Mouse (Mus musculus) liver, adult 2 months (tissue): ENCODE data around the gene Kdm5a. TPM values are rescaled to one million over a fixed set of nuclear protein-coding genes. Genes with fewer than 3 reads are reported as not detected.

Source experiments
- DNase-seq: peaks from one replicate; pipeline ENCODE4 v3.0.0-alpha.2; 2011; ENCODE audit warnings: low read depth, low spot score; ENCODE audit errors: extremely low read depth
- H3K27ac ChIP-seq: fragments of 200-500 bp; replicated peaks from 2 replicates; pipeline ENCODE4 v1.5.1; 2012; ENCODE audit warnings: low read depth, mild to moderate bottlenecking, control low read depth, inconsistent platforms, low read length; ENCODE audit not compliant: insufficient read depth
- H3K27me3 ChIP-seq: fragments of 200-500 bp; 2 replicates; pipeline ENCODE4 v1.6.1; 2012; ENCODE audit warnings: mild to moderate bottlenecking, moderate library complexity, low read length, inconsistent platforms; ENCODE audit not compliant: control insufficient read depth, insufficient read depth
- H3K36me3 ChIP-seq: fragments of 200-500 bp; 2 replicates; pipeline ENCODE4 v1.6.1; 2012; ENCODE audit warnings: low read length, inconsistent platforms; ENCODE audit not compliant: control insufficient read depth, insufficient read depth
- H3K4me1 ChIP-seq: fragments of 200-500 bp; 2 replicates; pipeline ENCODE4 v1.6.1; 2011; ENCODE audit warnings: low read length; ENCODE audit not compliant: control insufficient read depth, insufficient read depth
- H3K4me3 ChIP-seq: fragments of 200-500 bp; 2 replicates; pipeline ENCODE4 v1.5.1; 2011; ENCODE audit warnings: low read depth, mild to moderate bottlenecking, control low read depth, low read length, moderate library complexity; ENCODE audit not compliant: insufficient read depth
- H3K79me2 ChIP-seq: fragments of 200-500 bp; 2 replicates; pipeline ENCODE4 v1.6.1; 2012; ENCODE audit warnings: inconsistent platforms, mild to moderate bottlenecking, low read length, moderate library complexity; ENCODE audit not compliant: control insufficient read depth, insufficient read depth
- H3K9ac ChIP-seq: fragments of 200-500 bp; 2 replicates; pipeline ENCODE4 v1.6.1; 2012; ENCODE audit warnings: low read depth, mild to moderate bottlenecking, control low read depth, inconsistent platforms, low read length
- CTCF ChIP-seq: fragments of 200-500 bp; IDR thresholded peaks from 2 replicates; pipeline ENCODE4 v1.5.1; 2011; ENCODE audit warnings: low read depth, low read length, control low read depth
- POLR2A ChIP-seq: fragments of 200-500 bp; IDR thresholded peaks from 2 replicates; pipeline ENCODE4 v1.6.1; 2011; ENCODE audit warnings: low read length, control low read depth; ENCODE audit not compliant: insufficient read depth; ENCODE audit errors: extremely low read depth
- WGBS: fragments of 180-500 bp; shearing (Covaris S2); methylation state at CpG from one replicate; pipeline ENCODE4 v1.1.7; 2018; 5-methylcytosine and 5-hydroxymethylcytosine counted together
- polyA plus RNA-seq: library from polyadenylated mRNA; depleted of rRNA; stranded (reverse); fragments of >200 nt; gene quantifications from 2 replicates; pipeline ENCODE4 v1.2.3, GENCODE M21; 2012
- total RNA-seq: library from RNA; depleted of rRNA; stranded (reverse); fragments of >200 nt; gene quantifications from 2 replicates; pipeline ENCODE4 v1.2.3, GENCODE M21; 2014

Gene Kdm5a
- total and polyA plus RNA-seq, 2 experiments, result 2.2 to 24.2 TPM

DNA sequence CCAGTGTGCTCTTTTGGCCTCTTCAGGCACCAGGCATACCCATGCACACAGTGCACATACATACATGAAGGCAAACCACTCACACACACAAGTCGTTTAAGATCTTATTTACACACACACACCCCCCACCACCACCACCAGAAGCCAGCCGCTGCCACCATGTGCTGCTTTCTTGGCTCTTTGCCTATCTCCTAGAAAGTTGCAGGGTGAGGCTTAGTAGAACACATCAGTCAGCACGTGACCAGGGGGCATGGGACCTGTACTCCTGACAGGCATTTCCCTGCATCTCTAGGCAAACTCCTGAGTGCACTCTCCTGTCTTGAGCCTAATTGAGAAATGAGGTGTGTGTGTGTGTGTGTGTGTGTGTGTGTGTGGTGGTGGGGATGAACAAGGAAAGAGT lies 121.1 kb downstream of the Kdm5a start:
- no peak for DNase-seq
- Histone ChIP-seq H3K36me3 (no peaks in the 10 kb centered on the region), H3K27ac (no peak overlapping the region), H3K4me1 (0 out of 2 replicates have a peak, but pooled peaks cover 2% of the 10 kb centered on the region), H3K79me2 (no peaks in the 10 kb centered on the region), H3K4me3 (no peak overlapping the region), H3K27me3 (no peaks in the 10 kb centered on the region), H3K9ac (no peak overlapping the region)
- no peak for TF ChIP-seq CTCF
- TF ChIP-seq POLR2A, result no peak
- 41% methylated on average over 3 of the region's 3 CpGs for WGBS

GRCm38 (mm10) chr6:120486051-120486510 lies 122.2 kb downstream of the Kdm5a start:
- no peak for DNase-seq

DNA sequence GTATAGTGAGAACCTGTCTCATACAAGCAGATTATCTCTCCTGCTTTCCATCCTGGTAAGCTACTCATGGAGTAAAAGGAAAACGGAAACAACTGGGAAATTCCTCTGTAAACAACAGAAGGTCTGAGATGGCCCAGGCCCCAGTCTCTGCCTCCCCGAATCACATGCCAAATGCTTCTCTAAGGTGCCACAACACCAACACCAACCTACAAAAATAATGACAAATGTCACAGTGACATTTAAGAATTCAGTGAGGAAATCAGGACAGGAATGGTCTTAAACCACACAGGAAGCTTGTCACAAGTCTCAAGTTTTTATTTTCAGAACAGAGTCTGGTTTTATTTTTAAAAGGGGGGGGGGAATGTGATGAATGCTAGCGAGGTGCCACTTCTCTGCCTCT lies 124.7 kb downstream of the Kdm5a start:
- Histone ChIP-seq H3K27ac (no peak overlapping the region), H3K36me3 (no peaks in the 10 kb centered on the region), H3K4me3 (no peak overlapping the region), H3K9ac (no peak overlapping the region), H3K79me2 (no peaks in the 10 kb centered on the region), H3K4me1 (no peaks in the 10 kb centered on the region), H3K27me3 (peaks cover 17% of the 10 kb centered on the region)
- 84% methylated on average over 3 of the region's 3 CpGs for WGBS
- TF ChIP-seq POLR2A, result no peak
- no peak for TF ChIP-seq CTCF
- no peak for DNase-seq

More at GRCm38 (mm10) chr6:120486051-120486510, 122.2 kb downstream of the Kdm5a start:
- H3K36me3 ChIP-seq, result no peaks in the 10 kb centered on the region
- no peaks in the 10 kb centered on the region for H3K79me2 ChIP-seq
- no peak overlapping the region for H3K4me3 ChIP-seq
- no peaks in the 10 kb centered on the region for H3K27me3 ChIP-seq
- no peak for TF ChIP-seq CTCF
- no peak for TF ChIP-seq POLR2A
- no peak overlapping the region for H3K9ac ChIP-seq
- 59% methylated on average over 8 of the region's 8 CpGs for WGBS
- no peak overlapping the region for H3K27ac ChIP-seq
- H3K4me1 ChIP-seq, result 0 out of 2 replicates have a peak, but pooled peaks cover 2% of the 10 kb centered on the region

DNA sequence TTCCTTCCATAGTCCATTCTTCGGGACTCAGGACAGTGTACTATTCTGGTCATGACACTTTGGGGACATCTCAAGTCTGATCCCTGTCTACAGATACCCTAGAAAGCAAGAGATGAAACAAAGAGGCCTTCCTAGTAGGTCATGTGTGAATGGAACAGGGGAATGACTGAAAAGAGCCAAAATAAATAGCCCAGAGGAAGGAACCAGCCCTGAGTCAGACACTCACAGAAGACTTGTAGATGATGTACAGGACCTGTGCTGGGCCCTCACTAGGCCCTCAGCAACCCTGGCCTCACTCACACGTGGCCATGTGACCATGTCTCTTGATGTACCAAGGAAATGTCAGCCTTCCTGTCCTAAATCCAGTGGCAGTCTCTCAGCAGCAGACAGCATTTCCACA lies 125.5 kb downstream of the Kdm5a start:
- H3K27me3 ChIP-seq, result peaks cover 20% of the 10 kb centered on the region
- H3K36me3 ChIP-seq, result no peaks in the 10 kb centered on the region
- no peaks in the 10 kb centered on the region for H3K4me1 ChIP-seq
- no peaks in the 10 kb centered on the region for H3K79me2 ChIP-seq
- TF ChIP-seq CTCF, result no peak
- TF ChIP-seq POLR2A, result no peak
- no peak overlapping the region for H3K4me3 ChIP-seq
- WGBS, result 71% methylated on average over 2 of the region's 2 CpGs
- no peak for DNase-seq
- no peak overlapping the region for H3K27ac ChIP-seq
- H3K9ac ChIP-seq, result no peak overlapping the region

DNA sequence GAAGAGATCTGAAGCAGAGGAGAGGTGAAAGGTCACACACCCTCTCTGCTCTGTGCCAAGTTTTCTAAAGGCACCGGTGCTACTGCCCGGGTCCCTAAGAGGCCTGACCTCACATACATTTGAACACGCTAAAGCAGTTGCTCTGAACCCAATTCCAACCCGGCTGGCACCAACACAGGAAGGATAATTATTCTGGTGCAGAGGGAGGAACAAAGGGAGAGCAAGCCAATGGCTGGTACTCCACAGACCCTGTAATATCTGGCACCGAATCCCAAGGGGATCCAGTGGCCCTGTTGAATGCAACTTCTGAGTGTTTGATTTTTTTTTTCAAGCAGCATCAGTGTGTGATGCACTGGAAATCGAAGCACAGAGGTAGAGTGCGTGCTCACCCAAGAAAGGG lies 127.1 kb downstream of the Kdm5a start:
- Histone ChIP-seq H3K27me3 (peaks cover 23% of the 10 kb centered on the region), H3K36me3 (no peaks in the 10 kb centered on the region), H3K9ac (no peak overlapping the region), H3K27ac (no peak overlapping the region), H3K4me3 (no peak overlapping the region), H3K79me2 (no peaks in the 10 kb centered on the region), H3K4me1 (no peaks in the 10 kb centered on the region)
- DNase-seq, result no peak
- TF ChIP-seq POLR2A (no peak), CTCF (no peak)
- WGBS, result 75% methylated on average over 7 of the region's 7 CpGs

DNA sequence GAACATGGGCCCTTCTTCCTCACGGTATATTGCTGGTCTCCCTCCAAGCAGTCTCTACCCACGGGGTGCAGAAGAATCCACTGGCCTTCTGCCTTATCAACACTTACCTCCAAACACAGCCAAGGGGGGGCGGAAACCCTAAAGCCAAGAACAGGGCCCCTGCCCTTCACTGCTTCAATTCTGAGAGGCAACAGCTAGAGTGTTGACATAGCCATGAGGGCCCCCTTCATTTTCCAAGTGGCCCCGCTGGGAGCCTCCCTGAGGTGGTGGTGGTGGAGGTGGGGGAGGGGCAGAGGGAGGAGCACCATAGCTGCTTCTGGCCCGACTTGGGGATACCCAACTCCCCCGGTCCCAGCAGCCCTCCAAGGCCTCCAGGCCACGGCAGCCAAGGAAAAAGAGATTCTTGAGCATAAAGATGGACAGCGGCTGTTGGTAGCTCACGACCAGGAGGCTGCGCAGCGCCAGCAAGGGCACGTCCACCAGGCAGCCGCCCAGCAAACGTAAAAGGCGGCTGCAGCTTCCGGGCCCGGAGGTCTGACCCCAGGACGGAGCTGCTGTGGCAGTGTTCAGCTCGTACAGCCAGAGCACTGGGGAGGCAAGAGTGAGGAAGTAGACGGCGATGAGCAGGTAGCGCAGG lies 128.1 kb downstream of the Kdm5a start:
- Histone ChIP-seq H3K27me3 (peaks cover 23% of the 10 kb centered on the region), H3K9ac (no peak overlapping the region), H3K27ac (no peak overlapping the region), H3K36me3 (no peaks in the 10 kb centered on the region), H3K79me2 (no peaks in the 10 kb centered on the region), H3K4me3 (no peak overlapping the region; the same call in 1 of the 2 replicates), H3K4me1 (no peaks in the 10 kb centered on the region)
- DNase-seq, result no peak
- WGBS, result 17% methylated on average over 22 of the region's 22 CpGs
- TF ChIP-seq POLR2A, result no peak
- TF ChIP-seq CTCF, result no peak
